In the genomic region with DNA sequence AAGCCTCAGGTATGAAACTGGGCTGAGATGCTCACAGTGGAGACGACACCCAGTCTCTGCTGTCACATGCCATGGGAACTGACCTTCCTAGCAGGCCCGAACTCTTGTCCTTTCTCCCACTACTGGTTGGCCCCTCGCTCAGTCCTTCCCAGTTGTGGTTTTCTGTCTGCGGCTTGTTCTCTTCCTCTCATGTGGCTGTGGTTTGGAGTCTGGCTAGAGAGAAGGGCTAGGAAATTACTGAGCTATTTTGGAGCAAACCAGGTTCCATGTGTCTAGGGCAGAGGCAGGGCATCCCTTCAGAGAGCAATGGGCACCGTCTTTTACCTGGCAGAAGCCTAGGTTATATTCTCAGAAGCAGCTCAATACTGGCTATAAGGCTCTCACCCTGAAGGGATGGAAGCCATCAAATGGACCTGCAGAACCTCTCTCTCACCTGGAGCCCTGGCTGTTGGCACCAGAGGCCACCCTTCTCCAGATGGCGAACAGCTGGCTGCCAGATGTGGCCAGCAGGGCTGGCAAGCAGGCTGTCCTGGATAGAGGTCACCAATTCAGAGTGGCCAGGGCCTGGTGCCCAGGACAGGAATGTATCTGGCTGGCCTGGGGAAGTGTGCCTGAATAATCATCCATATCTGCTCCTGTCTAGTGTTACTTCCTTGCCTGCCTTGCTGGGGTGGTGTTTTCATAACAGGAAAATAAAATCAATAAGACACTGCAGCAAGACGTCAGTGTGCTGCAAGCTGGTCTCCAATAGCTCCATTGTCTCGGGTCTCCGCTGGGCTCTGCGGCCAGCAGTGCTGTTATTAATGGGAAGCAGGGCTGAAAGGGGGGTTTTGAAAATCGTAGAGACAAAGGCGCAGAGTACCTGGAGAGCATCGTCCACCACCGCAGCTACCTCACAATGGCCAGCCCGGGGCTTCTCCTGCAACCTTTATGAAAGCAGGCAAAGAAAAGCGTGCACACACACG, we compare ENCODE assay signal across 11 mouse cellular contexts.
A peak's percentile ranks its signal among the peaks of the same experiment; 100 is the strongest.
DNase-seq lines count a peak whose midpoint lies in the region; ATAC-seq and TF ChIP-seq lines count a peak whose summit lies in the region.
"Had no signal": no experiment of that assay in that cellular context is flagged by ENCODE, and none has a peak within 500 bp of the region (broad histone marks: within the 10 kb centered on the region; RNA-seq: fewer than 3 reads in every experiment).

No protein-coding gene starts in this region.

- H3K4me3 ChIP-seq in hindbrain, embryonic 13.5 days = no peak overlapping the region
- H3K4me3 ChIP-seq in midbrain, embryonic 13.5 days (replicated peaks) = no peak overlapping the region
- H3K4me3 ChIP-seq in liver, embryonic 11.5 days (ENCODE audit: low read depth, low read length) = no peak overlapping the region
- H3K4me3 ChIP-seq in lung, adult 2 months (replicated peaks; ENCODE audit: extremely low read depth, low read depth, low read length) = no peak overlapping the region

- no peaks in the 10 kb centered on the region for H3K36me3 ChIP-seq in hindbrain, embryonic 13.5 days
- no peaks in the 10 kb centered on the region for H3K36me3 ChIP-seq in midbrain, embryonic 13.5 days
- no peaks in the 10 kb centered on the region for H3K36me3 ChIP-seq in liver, embryonic 11.5 days (ENCODE audit: control insufficient read depth, insufficient read depth, low read length)

- H3K27ac ChIP-seq in hindbrain, embryonic 13.5 days = peak overlapping the region; percentile 87
- peak overlapping the region; percentile 83 for H3K27ac ChIP-seq in midbrain, embryonic 13.5 days
- no peak overlapping the region for H3K27ac ChIP-seq in liver, embryonic 11.5 days (ENCODE audit: low read depth, low read length)

- TF ChIP-seq CTCF in lung, adult 2 months (IDR thresholded peaks at IDR 0.05; ENCODE audit: insufficient read depth, low read length) = no peak

- 48% methylated on average over 17 of the region's 17 CpGs for WGBS in hindbrain, embryonic 13.5 days
- WGBS in midbrain, embryonic 13.5 days = 59% methylated on average over 17 of the region's 17 CpGs
- 68% methylated on average over 17 of the region's 17 CpGs for WGBS in liver, embryonic 11.5 days
- whole genome bisulfite sequencing in lung, adult 2 months = 72% methylated on average over 17 of the region's 17 CpGs

- DNase-seq in fibroblast of lung, adult 2 months (ENCODE audit: low read depth) = peak; percentile 56
- DNase-seq in liver, embryonic 11.5 days (ENCODE audit: low spot score) = no peak
- DNase-seq in layer of hippocampus, postnatal 10 days (ENCODE audit: low spot score in 2 of 2) = no peak
- DNase-seq in kidney, postnatal 10 days = no peak
- DNase-seq in lung, adult 2 months = no peak
- DNase-seq: adrenal gland, adult 2 months; cerebellum, adult 9-10 months had no signal

- no peaks in the 10 kb centered on the region for H3K27me3 ChIP-seq in hindbrain, embryonic 13.5 days
- H3K27me3 ChIP-seq in midbrain, embryonic 13.5 days = no peaks in the 10 kb centered on the region
- H3K27me3 ChIP-seq in liver, embryonic 11.5 days (replicated peaks; ENCODE audit: control insufficient read depth, insufficient read depth, low read length) = peaks cover 2% of the 10 kb centered on the region; the same call in 1 of the 2 replicates

- TF ChIP-seq POLR2A in lung, adult 2 months (IDR thresholded peaks at IDR 0.05; ENCODE audit: borderline replicate concordance, extremely low read depth, low read depth, low read length) = no peak

- no peak overlapping the region for H3K4me2 ChIP-seq in hindbrain, embryonic 13.5 days
- no peak overlapping the region for H3K4me2 ChIP-seq in midbrain, embryonic 13.5 days (replicated peaks)
- H3K4me2 ChIP-seq in liver, embryonic 11.5 days = no peak overlapping the region

- ATAC-seq in common myeloid progenitor, adult 5-6 weeks (replicated peaks; ENCODE audit: low read depth, poor library complexity, severe bottlenecking) = peak; percentile 79
- peak; percentile 10; the same call in 1 of the 2 replicates for ATAC-seq in hindbrain, embryonic 13.5 days (ENCODE audit: low FRiP score)
- peak; percentile 35 for ATAC-seq in midbrain, embryonic 13.5 days
- no peak for ATAC-seq in liver, embryonic 11.5 days (replicated peaks; ENCODE audit: low FRiP score)
- ATAC-seq: intestine, postnatal 0 days had no signal

- no peaks in the 10 kb centered on the region for H3K9me3 ChIP-seq in hindbrain, embryonic 13.5 days
- H3K9me3 ChIP-seq in midbrain, embryonic 13.5 days = no peaks in the 10 kb centered on the region
- H3K9me3 ChIP-seq in liver, embryonic 11.5 days (ENCODE audit: control insufficient read depth, low read length) = no peaks in the 10 kb centered on the region

- H3K4me1 ChIP-seq in hindbrain, embryonic 13.5 days (replicated peaks) = peaks cover 72% of the 10 kb centered on the region
- peaks cover 41% of the 10 kb centered on the region for H3K4me1 ChIP-seq in midbrain, embryonic 13.5 days (replicated peaks)
- H3K4me1 ChIP-seq in liver, embryonic 11.5 days (replicated peaks; ENCODE audit: control insufficient read depth, insufficient read depth, low read length) = no peaks in the 10 kb centered on the region
- H3K4me1 ChIP-seq in lung, adult 2 months (ENCODE audit: control insufficient read depth, insufficient read depth, low read length) = peaks cover 9% of the 10 kb centered on the region

- peak overlapping the region; percentile 53; the same call in 1 of the 2 replicates for H3K9ac ChIP-seq in hindbrain, embryonic 13.5 days
- peak overlapping the region; percentile 39; the same call in 1 of the 2 replicates for H3K9ac ChIP-seq in midbrain, embryonic 13.5 days (replicated peaks)
- no peak overlapping the region for H3K9ac ChIP-seq in liver, embryonic 11.5 days (ENCODE audit: low read depth, low read length)
